Mouse (Mus musculus): ENCODE data around the gene Gys1. TPM values are rescaled to one million over a fixed set of nuclear protein-coding genes. Genes with fewer than 3 reads are reported as not detected.
A peak's percentile ranks its signal among the peaks of the same experiment; 100 is the strongest.

Gys1 gene
- total RNA-seq, 1 experiment: 26.1 TPM

GRCm38 (mm10) chr7:45414740-45415224 lies 19.9 kb upstream of the Gys1 start:
- no peaks in the 10 kb centered on the region for H3K9me3 ChIP-seq (ENCODE audit: control insufficient read depth, insufficient read depth, low read depth, low read length)
- peaks cover 6 to 29% of the 10 kb centered on the region in 2 experiments; a peak in 2 of 4 replicates for H3K4me1 ChIP-seq (ENCODE audit: control insufficient read depth in 2 of 2, insufficient read depth in 2 of 2, low read length in 2 of 2, poor library complexity in 1 of 2)
- no peak for DNase-seq (ENCODE audit: low read depth, low spot score)
- no peak overlapping the region for H3K27ac ChIP-seq (ENCODE audit: insufficient read depth, low read depth, low read length, poor library complexity, severe bottlenecking)
- TF ChIP-seq CHD2 (IDR thresholded peaks at IDR 0.05; ENCODE audit: low read depth, low read length) (no peak), ZC3H11A (IDR thresholded peaks at IDR 0.05; ENCODE audit: borderline replicate concordance, low read depth, low read length) (no peak), HCFC1 (IDR thresholded peaks at IDR 0.05; ENCODE audit: borderline replicate concordance, insufficient read depth, low read length) (no peak), MAFK (IDR thresholded peaks at IDR 0.05; ENCODE audit: insufficient read depth, low read depth, low read length) (no peak), ZNF384 (IDR thresholded peaks at IDR 0.05; ENCODE audit: low read depth, low read length) (no peak)
- no peaks in the 10 kb centered on the region for H3K36me3 ChIP-seq (ENCODE audit: control insufficient read depth, insufficient read depth, low read length, poor library complexity, severe bottlenecking)
- in situ Hi-C loops (cut with MboI; ENCODE audit: low sequenced_read_pairs in 2 of 2, unreplicated experiment in 2 of 2): no loop called here
- no peak overlapping the region for H3K9ac ChIP-seq (ENCODE audit: insufficient read depth, low read depth, low read length, poor library complexity, severe bottlenecking)
- 0 out of 4 replicates have a peak overlapping the region, but pooled peaks of 1 of the 2 experiments have one; percentile 74 for H3K4me3 ChIP-seq (ENCODE audit: insufficient read depth in 1 of 2, low read depth in 1 of 2, low read length in 2 of 2, poor library complexity in 1 of 2, severe bottlenecking in 1 of 2)

- no peaks in the 10 kb centered on the region for H3K9me3 ChIP-seq (ENCODE audit: control insufficient read depth, insufficient read depth, low read depth, low read length)
- H3K9ac ChIP-seq (ENCODE audit: insufficient read depth, low read depth, low read length, poor library complexity, severe bottlenecking): peak overlapping the region; percentile 6; the same call in 1 of the 2 replicates
- 0 out of 2 replicates have a peak, but pooled peaks cover 2% of the 10 kb centered on the region for H3K36me3 ChIP-seq (ENCODE audit: control insufficient read depth, insufficient read depth, low read length, poor library complexity, severe bottlenecking)
- in situ Hi-C loops (cut with MboI; ENCODE audit: low sequenced_read_pairs in 2 of 2, unreplicated experiment in 2 of 2): no loop called here
- no peak overlapping the region for H3K27ac ChIP-seq (ENCODE audit: insufficient read depth, low read depth, low read length, poor library complexity, severe bottlenecking)
- TF ChIP-seq MAFK (IDR thresholded peaks at IDR 0.05; ENCODE audit: insufficient read depth, low read depth, low read length): no peak
- no peak for TF ChIP-seq CHD2 (IDR thresholded peaks at IDR 0.05; ENCODE audit: low read depth, low read length)
- no peak for TF ChIP-seq HCFC1 (IDR thresholded peaks at IDR 0.05; ENCODE audit: borderline replicate concordance, insufficient read depth, low read length)
- TF ChIP-seq ZC3H11A (IDR thresholded peaks at IDR 0.05; ENCODE audit: borderline replicate concordance, low read depth, low read length): no peak
- no peak for TF ChIP-seq ZNF384 (IDR thresholded peaks at IDR 0.05; ENCODE audit: low read depth, low read length)
- no peak for DNase-seq (ENCODE audit: low read depth, low spot score)
- peak overlapping the region; percentile 44 to 66; a peak in 3 of 4 replicates for H3K4me3 ChIP-seq (ENCODE audit: insufficient read depth in 1 of 2, low read depth in 1 of 2, low read length in 2 of 2, poor library complexity in 1 of 2, severe bottlenecking in 1 of 2)
- peaks cover 6 to 34% of the 10 kb centered on the region in 2 experiments; a peak in 2 of 4 replicates for H3K4me1 ChIP-seq (ENCODE audit: control insufficient read depth in 2 of 2, insufficient read depth in 2 of 2, low read length in 2 of 2, poor library complexity in 1 of 2)
Observed at GRCm38 (mm10) chr7:45415636-45416035, 19.0 kb upstream of the Gys1 start.

GRCm38 (mm10) chr7:45417962-45418492 lies 16.6 kb upstream of the Gys1 start:
- no peak for DNase-seq (ENCODE audit: low read depth, low spot score)
- Histone ChIP-seq H3K27ac (ENCODE audit: insufficient read depth, low read depth, low read length, poor library complexity, severe bottlenecking) (no peak overlapping the region), H3K4me1 (ENCODE audit: control insufficient read depth in 2 of 2, insufficient read depth in 2 of 2, low read length in 2 of 2, poor library complexity in 1 of 2) (peaks cover 6 to 47% of the 10 kb centered on the region in 2 experiments; a peak in 2 of 4 replicates), H3K9ac (ENCODE audit: insufficient read depth, low read depth, low read length, poor library complexity, severe bottlenecking) (no peak overlapping the region), H3K36me3 (ENCODE audit: control insufficient read depth, insufficient read depth, low read length, poor library complexity, severe bottlenecking) (peaks cover 24% of the 10 kb centered on the region), H3K9me3 (ENCODE audit: control insufficient read depth, insufficient read depth, low read depth, low read length) (no peaks in the 10 kb centered on the region), H3K4me3 (ENCODE audit: insufficient read depth in 1 of 2, low read depth in 1 of 2, low read length in 2 of 2, poor library complexity in 1 of 2, severe bottlenecking in 1 of 2) (no peak overlapping the region)
- TF ChIP-seq HCFC1 (IDR thresholded peaks at IDR 0.05; ENCODE audit: borderline replicate concordance, insufficient read depth, low read length) (no peak), MAFK (IDR thresholded peaks at IDR 0.05; ENCODE audit: insufficient read depth, low read depth, low read length) (no peak), ZNF384 (IDR thresholded peaks at IDR 0.05; ENCODE audit: low read depth, low read length) (no peak), CHD2 (IDR thresholded peaks at IDR 0.05; ENCODE audit: low read depth, low read length) (no peak), ZC3H11A (IDR thresholded peaks at IDR 0.05; ENCODE audit: borderline replicate concordance, low read depth, low read length) (no peak)
- in situ Hi-C loops (cut with MboI; ENCODE audit: low sequenced_read_pairs in 2 of 2, unreplicated experiment in 2 of 2): no loop called here

GRCm38 (mm10) chr7:45419859-45420614 lies 14.6 kb upstream of the Gys1 start:
- Histone ChIP-seq H3K9ac (ENCODE audit: insufficient read depth, low read depth, low read length, poor library complexity, severe bottlenecking) (no peak overlapping the region), H3K4me3 (ENCODE audit: insufficient read depth in 1 of 2, low read depth in 1 of 2, low read length in 2 of 2, poor library complexity in 1 of 2, severe bottlenecking in 1 of 2) (peak overlapping the region in 1 of 2 experiments; percentile 9; a peak in 2 of 4 replicates), H3K4me1 (ENCODE audit: control insufficient read depth in 2 of 2, insufficient read depth in 2 of 2, low read length in 2 of 2, poor library complexity in 1 of 2) (peaks cover 6 to 42% of the 10 kb centered on the region in 2 experiments; a peak in 2 of 4 replicates), H3K27ac (ENCODE audit: insufficient read depth, low read depth, low read length, poor library complexity, severe bottlenecking) (no peak overlapping the region), H3K9me3 (ENCODE audit: control insufficient read depth, insufficient read depth, low read depth, low read length) (no peaks in the 10 kb centered on the region), H3K36me3 (ENCODE audit: control insufficient read depth, insufficient read depth, low read length, poor library complexity, severe bottlenecking) (peaks cover 44% of the 10 kb centered on the region)
- in situ Hi-C loops (cut with MboI; ENCODE audit: low sequenced_read_pairs in 2 of 2, unreplicated experiment in 2 of 2): no loop called here
- no peak for DNase-seq (ENCODE audit: low read depth, low spot score)
- TF ChIP-seq MAFK (IDR thresholded peaks at IDR 0.05; ENCODE audit: insufficient read depth, low read depth, low read length) (no peak), CHD2 (IDR thresholded peaks at IDR 0.05; ENCODE audit: low read depth, low read length) (no peak), ZNF384 (IDR thresholded peaks at IDR 0.05; ENCODE audit: low read depth, low read length) (no peak), HCFC1 (IDR thresholded peaks at IDR 0.05; ENCODE audit: borderline replicate concordance, insufficient read depth, low read length) (no peak), ZC3H11A (IDR thresholded peaks at IDR 0.05; ENCODE audit: borderline replicate concordance, low read depth, low read length) (no peak)
